Mouse (Mus musculus) myocyte (in vitro differentiated cells): ENCODE measurements around the gene Nudt7. TPM values are rescaled to one million over a fixed set of nuclear protein-coding genes. Genes with fewer than 3 reads are reported as not detected.

ENCODE experiments used
- H3K27me3 ChIP-seq: one replicate; pipeline ENCODE4 v1.6.1; 2011; ENCODE audit not compliant: control insufficient read depth, insufficient read depth, insufficient read length
- H3K36me3 ChIP-seq: one replicate; pipeline ENCODE4 v1.6.1; 2011; ENCODE audit not compliant: control insufficient read depth, insufficient read depth
- H3K4me2 ChIP-seq: one replicate; pipeline ENCODE4 v1.6.1; 2011; ENCODE audit warnings: low read depth, control low read depth
- H3K4me3 ChIP-seq: one replicate; pipeline ENCODE4 v1.5.1; 2011; ENCODE audit warnings: mild to moderate bottlenecking, control low read depth, moderate library complexity
- H3K79me2 ChIP-seq: one replicate; pipeline ENCODE4 v1.6.1; 2011; ENCODE audit not compliant: control insufficient read depth, insufficient read depth
- H3ac ChIP-seq: one replicate; pipeline ENCODE4 v1.6.1; 2011; ENCODE audit not compliant: control insufficient read depth, insufficient read length
- CEBPB ChIP-seq: IDR thresholded peaks from 2 replicates; pipeline ENCODE4 v1.6.1; 2011; ENCODE audit warnings: mild to moderate bottlenecking, moderate library complexity; ENCODE audit not compliant: poor library complexity, insufficient read depth, severe bottlenecking
- E2F4 ChIP-seq: IDR thresholded peaks from one replicate; pipeline ENCODE4 v1.6.1; 2011; ENCODE audit warnings: mild to moderate bottlenecking, control low read depth, moderate library complexity; ENCODE audit not compliant: insufficient read depth
- MAX ChIP-seq: IDR thresholded peaks from one replicate; pipeline ENCODE4 v1.6.1; 2011; ENCODE audit warnings: low read depth, mild to moderate bottlenecking, control low read depth
- MYOD1 ChIP-seq, 3 experiments: IDR thresholded peaks; one replicate each; pipeline ENCODE4 v1.6.1; 2011; ENCODE audit warnings: control low read depth in 2 of 3, low read depth in 2 of 3, mild to moderate bottlenecking in 2 of 3, moderate library complexity in 1 of 3; ENCODE audit not compliant: insufficient read length in 2 of 3, control insufficient read depth in 1 of 3
- MYOG ChIP-seq, 3 experiments: IDR thresholded peaks; one replicate each; pipeline ENCODE4 v1.6.1; 2011; ENCODE audit warnings: control low read depth in 2 of 3, low read depth in 2 of 3, mild to moderate bottlenecking in 2 of 3; ENCODE audit not compliant: insufficient read length in 2 of 3, control insufficient read depth in 1 of 3, insufficient read depth in 1 of 3
- POLR2A ChIP-seq: IDR thresholded peaks from one replicate; pipeline ENCODE4 v1.6.1; 2011; ENCODE audit warnings: low read depth, mild to moderate bottlenecking, control low read depth, moderate library complexity; ENCODE audit not compliant: insufficient read length
- POLR2AphosphoS2 ChIP-seq: IDR thresholded peaks from one replicate; pipeline ENCODE4 v1.6.1; 2011; ENCODE audit warnings: low read depth, control low read depth; ENCODE audit not compliant: insufficient read length
- REST ChIP-seq: IDR thresholded peaks from one replicate; pipeline ENCODE4 v1.6.1; 2011; ENCODE audit warnings: mild to moderate bottlenecking, control low read depth, moderate library complexity; ENCODE audit not compliant: insufficient read depth, insufficient read length
- SRF ChIP-seq: IDR thresholded peaks from one replicate; pipeline ENCODE4 v1.6.1; 2011; ENCODE audit warnings: low read depth; ENCODE audit not compliant: control insufficient read depth, insufficient read length
- TCF12 ChIP-seq: IDR thresholded peaks from one replicate; pipeline ENCODE4 v1.6.1; 2011; ENCODE audit warnings: mild to moderate bottlenecking, control low read depth; ENCODE audit not compliant: poor library complexity, insufficient read depth, severe bottlenecking
- TCF3 ChIP-seq: IDR thresholded peaks from one replicate; pipeline ENCODE4 v1.6.1; 2011; ENCODE audit warnings: low read depth, control low read depth; ENCODE audit not compliant: insufficient read length
- USF1 ChIP-seq: IDR thresholded peaks from one replicate; pipeline ENCODE4 v1.6.1; 2011; ENCODE audit warnings: low read depth, mild to moderate bottlenecking, control low read depth, moderate library complexity
- polyA plus RNA-seq: library from polyadenylated mRNA; unstranded; fragments of >200 nt; fragmentation: generic; extraction: Trizol; gene quantifications from one replicate; pipeline ENCODE4 v1.2.1, GENCODE M21; 2012; ENCODE audit warnings: missing spikeins

The Nudt7 gene
- polyA plus RNA-seq, 1 experiment = not detected

DNA sequence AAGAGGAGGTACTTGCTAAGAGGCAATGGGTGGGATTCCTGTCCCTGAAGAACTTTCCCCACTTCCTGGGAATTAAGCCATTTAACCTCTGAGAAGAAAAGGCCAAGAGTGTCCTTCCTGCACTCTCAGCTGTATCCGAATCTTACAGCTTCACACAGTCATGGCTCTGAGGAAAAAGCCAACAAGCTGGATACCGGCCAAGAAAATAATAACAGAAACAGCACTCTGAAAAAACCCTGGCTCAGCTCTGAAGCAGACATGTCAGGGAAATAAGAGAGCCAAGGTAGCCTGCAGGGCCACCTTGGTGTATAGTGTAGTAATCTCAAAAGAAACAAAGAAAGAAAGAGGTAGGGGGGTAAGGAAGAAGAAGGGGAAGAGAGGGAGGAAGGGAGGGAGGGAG lies 65.6 kb downstream of the Nudt7 start:
- TF ChIP-seq E2F4 (no peak), SRF (no peak), MYOD1 (IDR thresholded peaks at IDR 0.05; ENCODE audit: control insufficient read depth in 1 of 3, insufficient read length in 2 of 3, low read depth in 2 of 3) (no peak), TCF12 (no peak), MAX (no peak), CEBPB (no peak), USF1 (no peak), MYOG (IDR thresholded peaks at IDR 0.05; ENCODE audit: control insufficient read depth in 1 of 3, insufficient read depth in 1 of 3, insufficient read length in 2 of 3, low read depth in 2 of 3) (no peak), POLR2AphosphoS2 (no peak), TCF3 (no peak), REST (no peak), POLR2A (no peak)
- H3K79me2 ChIP-seq = no peaks in the 10 kb centered on the region

More for the DNA sequence above, 65.6 kb downstream of the Nudt7 start:
- Histone ChIP-seq H3K36me3 (no peaks in the 10 kb centered on the region), H3K27me3 (no peaks in the 10 kb centered on the region), H3K4me2 (no peak overlapping the region), H3K4me3 (no peak overlapping the region), H3ac (no peak overlapping the region)

Other genes starting within 250 kb of the Nudt7 start
- gene Vat1l, start 72.1 kb downstream of the Nudt7 start, polyA plus RNA-seq = 0.01 TPM